Mouse (Mus musculus): ENCODE results near the gene Spata45. TPM values are rescaled to one million over a fixed set of nuclear protein-coding genes. Genes with fewer than 3 reads are reported as not detected.

Spata45 gene
- polyA plus RNA-seq (2011; ENCODE audit: insufficient read depth, insufficient read length, low read depth, missing spikeins): not detected in 2 replicates

DNA sequence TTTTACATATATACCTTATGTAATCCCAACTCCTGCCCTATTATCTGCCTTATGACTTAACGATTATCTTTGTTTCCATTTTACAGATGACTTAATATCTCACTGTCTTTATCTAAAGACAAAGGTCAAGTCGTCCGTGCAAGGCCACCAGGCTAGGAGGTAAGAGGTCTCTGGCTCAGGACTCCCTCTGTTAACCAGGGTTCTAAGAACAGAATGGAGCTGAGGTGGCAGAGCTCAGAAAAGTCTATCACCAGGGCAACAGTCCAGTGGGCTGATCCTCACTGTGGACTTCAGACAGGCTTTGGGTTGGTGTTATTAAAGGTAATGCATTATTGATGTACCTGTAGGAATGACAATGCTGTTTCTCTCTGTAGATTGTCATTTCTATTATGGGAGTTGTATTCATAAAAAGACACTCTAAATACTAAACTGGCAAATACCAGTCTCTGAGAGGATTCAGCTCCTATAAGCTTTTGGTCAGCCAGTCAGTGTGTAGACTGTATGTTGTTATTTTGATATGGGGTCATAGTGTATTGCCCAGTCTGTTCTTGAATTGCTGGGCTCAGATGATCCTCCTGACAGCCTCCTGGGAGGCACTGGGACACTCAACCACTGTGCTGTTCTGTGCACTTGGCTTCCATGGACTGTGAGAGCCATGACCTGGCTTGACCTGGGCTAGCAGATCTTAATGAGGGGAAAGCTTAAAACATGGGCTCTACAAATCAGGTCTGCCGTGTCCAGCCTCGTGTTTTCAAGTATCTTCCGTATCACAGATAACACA, at the start of gene Spata45:
Spata45 (plus strand) TSS at position 86 of the 781 bp plus-strand sequence.
- no peak within 1 kb of the TSS for H3K4me3 ChIP-seq (ENCODE audit: low read depth, low read length)
- H3K27me3 ChIP-seq (ENCODE audit: control insufficient read depth, insufficient read depth, low read length, poor library complexity, severe bottlenecking): no peaks in the 10 kb centered on the region
- no peak for TF ChIP-seq CTCF (IDR thresholded peaks at IDR 0.05; ENCODE audit: low read depth, low read length)
- TF ChIP-seq POLR2A (IDR thresholded peaks at IDR 0.05; ENCODE audit: insufficient read depth, low read length): no peak
- TF ChIP-seq EP300 (IDR thresholded peaks at IDR 0.05; ENCODE audit: insufficient read depth, low read depth, low read length): no peak

DNA sequence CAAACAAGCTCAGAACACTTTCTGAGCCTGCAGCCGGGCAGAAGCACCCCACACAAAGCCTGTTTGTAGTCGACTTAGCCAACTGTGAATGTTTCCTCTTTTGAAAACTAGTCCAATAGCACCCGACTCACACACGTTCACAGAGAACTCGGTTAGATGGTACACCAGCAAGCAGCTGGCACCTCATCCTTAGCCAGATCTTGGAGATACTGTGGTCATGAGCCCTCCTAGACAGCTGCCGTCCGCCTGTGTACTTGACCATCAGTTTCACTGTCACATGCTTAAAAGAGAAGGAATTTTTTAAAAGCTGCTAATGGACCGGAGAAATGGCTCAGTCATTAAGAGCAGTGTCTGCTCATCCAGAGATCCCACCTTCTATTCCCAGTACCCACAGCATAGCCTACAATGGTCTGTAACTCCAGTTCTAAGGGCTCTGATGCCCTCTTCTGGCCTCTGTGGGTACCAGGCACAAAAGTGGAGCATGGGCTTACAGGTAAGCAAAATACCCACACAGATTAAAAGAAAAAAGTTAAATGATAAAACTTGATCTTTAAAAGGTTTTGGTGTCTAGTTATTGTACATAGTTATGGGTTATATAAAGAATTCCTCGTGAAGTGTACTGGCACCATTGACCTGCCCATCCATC, 46.9 kb upstream of the Spata45 start:
- H3K27ac ChIP-seq (ENCODE audit: insufficient read depth, low read length): no peak overlapping the region
- no peak overlapping the region for H3K9ac ChIP-seq (ENCODE audit: low read depth, poor library complexity, severe bottlenecking)
- H3K4me1 ChIP-seq (ENCODE audit: control insufficient read depth, insufficient read depth, low read length): no peaks in the 10 kb centered on the region
- no peak overlapping the region for H3K4me3 ChIP-seq (ENCODE audit: low read depth, low read length)
- H3K9me3 ChIP-seq (replicated peaks; ENCODE audit: control insufficient read depth, insufficient read depth, low read length, poor library complexity, severe bottlenecking): no peaks in the 10 kb centered on the region
- no peaks in the 10 kb centered on the region for H3K27me3 ChIP-seq (ENCODE audit: control insufficient read depth, insufficient read depth, low read length, poor library complexity, severe bottlenecking)
- TF ChIP-seq POLR2A (IDR thresholded peaks at IDR 0.05; ENCODE audit: insufficient read depth, low read length) (no peak), CTCF (IDR thresholded peaks at IDR 0.05; ENCODE audit: low read depth, low read length) (peak; percentile 33)
- H3K36me3 ChIP-seq (ENCODE audit: control insufficient read depth, insufficient read depth, low read length, poor library complexity, severe bottlenecking): no peaks in the 10 kb centered on the region

More for the DNA sequence above, at the start of gene Spata45:
- no peaks in the 10 kb centered on the region for H3K4me1 ChIP-seq (ENCODE audit: control insufficient read depth, insufficient read depth, low read length)
- H3K9ac ChIP-seq (ENCODE audit: low read depth, poor library complexity, severe bottlenecking): no peak within 1 kb of the TSS
- no peaks in the 10 kb centered on the region for H3K9me3 ChIP-seq (replicated peaks; ENCODE audit: control insufficient read depth, insufficient read depth, low read length, poor library complexity, severe bottlenecking)
- H3K36me3 ChIP-seq (ENCODE audit: control insufficient read depth, insufficient read depth, low read length, poor library complexity, severe bottlenecking): no peaks in the 10 kb centered on the region
- H3K27ac ChIP-seq (ENCODE audit: insufficient read depth, low read length): no peak within 1 kb of the TSS

DNA sequence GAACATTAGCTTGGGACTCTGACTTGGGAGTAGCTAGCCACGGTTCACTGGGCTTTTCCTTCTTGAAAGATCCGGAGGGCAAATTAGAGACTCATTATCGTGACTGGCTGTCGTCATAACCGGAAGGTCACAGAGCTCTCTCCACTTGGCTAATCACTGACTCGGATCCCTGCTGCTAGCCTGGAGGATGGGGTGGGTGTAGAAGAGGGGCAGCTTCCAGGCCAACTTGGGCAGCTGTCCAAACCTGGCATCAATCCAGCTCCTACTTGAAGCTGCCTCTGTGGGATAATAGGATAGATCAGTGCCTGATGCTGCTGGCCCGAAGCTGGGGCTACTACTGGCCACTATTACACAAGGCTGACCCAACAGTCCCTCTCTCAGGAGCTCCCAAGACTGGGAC, 40.9 kb upstream of the Spata45 start:
- no peak overlapping the region for H3K4me3 ChIP-seq (ENCODE audit: low read depth, low read length)
- H3K9ac ChIP-seq (ENCODE audit: low read depth, poor library complexity, severe bottlenecking): no peak overlapping the region
- no peaks in the 10 kb centered on the region for H3K27me3 ChIP-seq (ENCODE audit: control insufficient read depth, insufficient read depth, low read length, poor library complexity, severe bottlenecking)
- no peak overlapping the region for H3K27ac ChIP-seq (ENCODE audit: insufficient read depth, low read length)
- no peaks in the 10 kb centered on the region for H3K36me3 ChIP-seq (ENCODE audit: control insufficient read depth, insufficient read depth, low read length, poor library complexity, severe bottlenecking)
- TF ChIP-seq CTCF (IDR thresholded peaks at IDR 0.05; ENCODE audit: low read depth, low read length) (no peak), POLR2A (IDR thresholded peaks at IDR 0.05; ENCODE audit: insufficient read depth, low read length) (no peak), EP300 (IDR thresholded peaks at IDR 0.05; ENCODE audit: insufficient read depth, low read depth, low read length) (no peak)
- no peaks in the 10 kb centered on the region for H3K9me3 ChIP-seq (replicated peaks; ENCODE audit: control insufficient read depth, insufficient read depth, low read length, poor library complexity, severe bottlenecking)
- no peaks in the 10 kb centered on the region for H3K4me1 ChIP-seq (ENCODE audit: control insufficient read depth, insufficient read depth, low read length)

DNA sequence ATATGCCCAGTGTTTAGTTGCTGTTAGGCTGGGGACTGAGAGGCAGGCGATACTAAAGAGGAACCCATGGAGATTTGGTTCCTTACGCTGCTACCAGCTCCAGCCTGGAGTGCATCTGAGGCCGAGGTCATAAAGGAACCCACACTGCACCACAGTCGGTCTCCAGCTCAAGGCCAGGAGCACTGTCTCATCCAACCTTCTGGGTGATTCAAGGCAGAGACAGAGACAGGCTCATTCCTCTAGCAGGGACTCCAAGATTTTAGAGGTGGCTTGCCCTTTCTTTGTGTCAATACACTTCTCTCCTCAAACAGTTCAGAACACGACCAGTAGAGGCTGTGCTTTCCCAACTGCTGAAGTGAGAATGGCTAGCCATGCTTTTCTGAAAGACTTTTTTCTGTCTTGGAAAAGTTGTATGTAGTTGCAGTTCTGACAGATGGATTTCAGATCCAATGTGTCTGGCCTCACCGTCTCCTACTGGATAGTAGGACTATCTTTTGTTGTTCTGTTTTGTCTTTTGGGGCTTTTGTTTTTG, 40.0 kb upstream of the Spata45 start:
- H3K4me3 ChIP-seq (ENCODE audit: low read depth, low read length): no peak overlapping the region
- no peaks in the 10 kb centered on the region for H3K9me3 ChIP-seq (replicated peaks; ENCODE audit: control insufficient read depth, insufficient read depth, low read length, poor library complexity, severe bottlenecking)
- H3K36me3 ChIP-seq (ENCODE audit: control insufficient read depth, insufficient read depth, low read length, poor library complexity, severe bottlenecking): no peaks in the 10 kb centered on the region
- TF ChIP-seq CTCF (IDR thresholded peaks at IDR 0.05; ENCODE audit: low read depth, low read length) (no peak), EP300 (IDR thresholded peaks at IDR 0.05; ENCODE audit: insufficient read depth, low read depth, low read length) (no peak), POLR2A (IDR thresholded peaks at IDR 0.05; ENCODE audit: insufficient read depth, low read length) (no peak)
- no peaks in the 10 kb centered on the region for H3K27me3 ChIP-seq (ENCODE audit: control insufficient read depth, insufficient read depth, low read length, poor library complexity, severe bottlenecking)
- no peak overlapping the region for H3K9ac ChIP-seq (ENCODE audit: low read depth, poor library complexity, severe bottlenecking)
- H3K27ac ChIP-seq (ENCODE audit: insufficient read depth, low read length): no peak overlapping the region
- no peaks in the 10 kb centered on the region for H3K4me1 ChIP-seq (ENCODE audit: control insufficient read depth, insufficient read depth, low read length)

DNA sequence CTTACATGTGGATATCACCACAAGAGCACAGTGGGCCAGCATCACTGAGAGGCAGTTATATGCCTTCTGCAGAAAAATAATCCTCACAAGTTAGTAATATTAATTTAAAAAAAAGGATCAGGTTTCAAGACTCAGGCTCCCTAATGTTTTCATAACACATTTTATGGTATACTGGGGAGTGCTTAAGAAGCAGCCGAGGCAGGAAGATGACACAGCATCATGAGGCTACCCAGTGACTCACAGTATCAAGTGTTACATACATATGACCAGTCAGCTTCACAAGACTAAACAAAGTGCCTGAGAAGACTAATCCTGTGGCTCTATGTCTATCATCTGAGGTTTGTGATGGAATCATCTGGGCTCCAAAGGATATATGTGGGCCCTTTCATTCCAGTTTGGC, 38.4 kb upstream of the Spata45 start:
- Histone ChIP-seq H3K9ac (ENCODE audit: low read depth, poor library complexity, severe bottlenecking) (no peak overlapping the region), H3K4me3 (ENCODE audit: low read depth, low read length) (no peak overlapping the region), H3K27ac (ENCODE audit: insufficient read depth, low read length) (no peak overlapping the region), H3K9me3 (replicated peaks; ENCODE audit: control insufficient read depth, insufficient read depth, low read length, poor library complexity, severe bottlenecking) (no peaks in the 10 kb centered on the region), H3K27me3 (ENCODE audit: control insufficient read depth, insufficient read depth, low read length, poor library complexity, severe bottlenecking) (no peaks in the 10 kb centered on the region), H3K4me1 (ENCODE audit: control insufficient read depth, insufficient read depth, low read length) (no peaks in the 10 kb centered on the region), H3K36me3 (ENCODE audit: control insufficient read depth, insufficient read depth, low read length, poor library complexity, severe bottlenecking) (no peaks in the 10 kb centered on the region)
- TF ChIP-seq EP300 (IDR thresholded peaks at IDR 0.05; ENCODE audit: insufficient read depth, low read depth, low read length) (no peak), CTCF (IDR thresholded peaks at IDR 0.05; ENCODE audit: low read depth, low read length) (no peak), POLR2A (IDR thresholded peaks at IDR 0.05; ENCODE audit: insufficient read depth, low read length) (no peak)

DNA sequence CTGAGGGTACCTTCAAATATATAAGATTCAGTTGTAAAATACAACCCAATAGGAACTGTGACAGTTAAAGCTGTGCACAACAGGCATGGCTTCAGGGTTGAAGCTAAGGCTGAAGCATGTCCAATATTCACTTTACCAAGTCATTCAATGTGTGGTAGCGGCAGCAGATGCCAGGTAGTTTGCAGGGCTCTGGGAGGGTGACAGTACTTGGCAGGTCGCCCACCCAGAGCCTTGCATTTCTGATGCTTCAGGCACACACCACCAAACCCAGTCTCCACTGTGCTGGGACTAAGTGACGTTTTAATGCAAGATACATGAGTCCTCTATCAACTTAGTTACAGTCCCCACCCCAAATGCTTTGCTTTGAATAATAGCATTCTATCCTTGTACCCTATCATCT, 35.8 kb upstream of the Spata45 start:
- no peaks in the 10 kb centered on the region for H3K36me3 ChIP-seq (ENCODE audit: control insufficient read depth, insufficient read depth, low read length, poor library complexity, severe bottlenecking)
- no peak overlapping the region for H3K9ac ChIP-seq (ENCODE audit: low read depth, poor library complexity, severe bottlenecking)
- H3K27ac ChIP-seq (ENCODE audit: insufficient read depth, low read length): no peak overlapping the region
- no peaks in the 10 kb centered on the region for H3K9me3 ChIP-seq (replicated peaks; ENCODE audit: control insufficient read depth, insufficient read depth, low read length, poor library complexity, severe bottlenecking)
- no peaks in the 10 kb centered on the region for H3K4me1 ChIP-seq (ENCODE audit: control insufficient read depth, insufficient read depth, low read length)
- TF ChIP-seq CTCF (IDR thresholded peaks at IDR 0.05; ENCODE audit: low read depth, low read length): no peak
- no peak for TF ChIP-seq POLR2A (IDR thresholded peaks at IDR 0.05; ENCODE audit: insufficient read depth, low read length)
- TF ChIP-seq EP300 (IDR thresholded peaks at IDR 0.05; ENCODE audit: insufficient read depth, low read depth, low read length): no peak
- H3K4me3 ChIP-seq (ENCODE audit: low read depth, low read length): no peak overlapping the region
- no peaks in the 10 kb centered on the region for H3K27me3 ChIP-seq (ENCODE audit: control insufficient read depth, insufficient read depth, low read length, poor library complexity, severe bottlenecking)
